Mouse (Mus musculus): Measurements from ENCODE around the gene Hist1h2af. TPM values are rescaled to one million over a fixed set of nuclear protein-coding genes. Genes with fewer than 3 reads are reported as not detected.
"Not testable (repeated sequence)": the region's sequence is repeated elsewhere in the genome, so short reads cannot be mapped to it uniquely, and the experiment has no call there.

Gene Hist1h2af
- 631 and 1,420 TPM in 2 replicates for polyA plus RNA-seq (2012; rRNA removed)

DNA sequence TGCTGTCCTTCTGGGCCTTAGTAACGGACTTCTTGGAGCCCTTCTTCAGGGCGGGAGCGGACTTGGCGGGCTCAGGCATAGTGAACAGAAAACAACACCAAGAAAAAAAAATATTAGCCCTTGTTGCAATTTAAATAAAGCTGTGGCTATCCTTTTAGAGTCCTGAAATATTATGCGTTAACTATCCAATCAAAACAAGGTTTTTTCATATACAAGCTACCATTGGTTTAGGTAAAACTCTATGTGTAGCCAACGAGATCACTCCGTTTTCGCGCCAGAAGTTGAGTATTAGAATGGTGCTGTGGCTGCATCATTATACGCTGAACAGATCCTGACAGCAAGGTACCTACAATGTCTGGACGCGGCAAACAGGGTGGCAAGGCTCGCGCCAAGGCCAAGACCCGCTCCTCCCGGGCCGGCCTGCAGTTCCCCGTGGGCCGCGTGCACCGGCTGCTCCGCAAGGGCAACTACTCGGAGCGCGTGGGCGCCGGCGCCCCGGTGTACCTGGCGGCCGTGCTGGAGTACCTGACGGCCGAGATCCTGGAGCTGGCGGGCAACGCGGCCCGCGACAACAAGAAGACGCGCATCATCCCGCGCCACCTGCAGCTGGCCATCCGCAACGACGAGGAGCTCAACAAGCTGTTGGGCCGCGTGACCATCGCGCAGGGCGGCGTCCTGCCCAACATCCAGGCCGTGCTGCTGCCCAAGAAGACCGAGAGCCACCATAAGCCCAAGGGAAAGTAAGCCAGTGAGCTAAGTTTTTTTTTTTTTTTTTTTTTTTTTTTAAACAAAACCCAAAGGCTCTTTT, at the start of gene Hist1h2af:
Hist1h2af (plus strand) TSS at position 347 of the 808 bp plus-strand sequence.
- peak within 1 kb of the TSS; percentile 85 for H3K27ac ChIP-seq (ENCODE audit: insufficient read depth, low read depth, low read length)
- not testable (repeated sequence) for H3K4me1 ChIP-seq (ENCODE audit: control insufficient read depth, insufficient read depth, insufficient read length, low read length); H3K27me3 ChIP-seq (ENCODE audit: control insufficient read depth, insufficient read depth, low read length); H3K36me3 ChIP-seq (ENCODE audit: control insufficient read depth, insufficient read depth, low read length)
- under 1% methylated on average over 28 of the region's 53 CpGs for WGBS
- peak within 1 kb of the TSS; percentile 53 for H3K4me3 ChIP-seq (ENCODE audit: low read depth, low read length)

DNA sequence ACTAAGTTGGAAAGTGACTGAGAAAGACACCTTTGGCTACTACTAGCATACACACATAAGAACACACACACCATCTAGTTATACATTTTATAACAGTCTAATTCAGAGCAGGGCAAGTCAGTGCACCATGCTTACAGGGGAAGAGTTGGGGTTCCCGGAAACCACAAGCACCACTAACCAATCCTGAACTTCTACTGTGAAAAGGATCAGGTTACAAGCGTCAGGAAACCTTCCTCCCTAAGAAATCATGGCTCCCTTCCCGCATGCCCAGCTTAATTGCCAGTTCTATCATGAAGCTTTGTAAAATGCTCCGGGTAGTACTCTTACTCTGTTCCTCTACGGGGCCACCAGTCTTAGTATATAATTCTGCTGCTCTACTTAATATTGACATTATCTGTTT, 48.4 kb upstream of the Hist1h2af start:
- Histone ChIP-seq H3K36me3 (ENCODE audit: control insufficient read depth, insufficient read depth, low read length) (no peaks in the 10 kb centered on the region), H3K27me3 (ENCODE audit: control insufficient read depth, insufficient read depth, low read length) (no peaks in the 10 kb centered on the region), H3K4me1 (ENCODE audit: control insufficient read depth, insufficient read depth, insufficient read length, low read length) (no peaks in the 10 kb centered on the region), H3K4me3 (ENCODE audit: low read depth, low read length) (no peak overlapping the region), H3K27ac (ENCODE audit: insufficient read depth, low read depth, low read length) (no peak overlapping the region)
- 42% methylated on average over 5 of the region's 5 CpGs for WGBS
- TF ChIP-seq CTCF (IDR thresholded peaks at IDR 0.05; ENCODE audit: extremely low read depth, insufficient read length, insufficient replicate concordance, low read depth, low read length) (no peak), POLR2A (IDR thresholded peaks at IDR 0.05; ENCODE audit: low read depth, low read length) (no peak)

DNA sequence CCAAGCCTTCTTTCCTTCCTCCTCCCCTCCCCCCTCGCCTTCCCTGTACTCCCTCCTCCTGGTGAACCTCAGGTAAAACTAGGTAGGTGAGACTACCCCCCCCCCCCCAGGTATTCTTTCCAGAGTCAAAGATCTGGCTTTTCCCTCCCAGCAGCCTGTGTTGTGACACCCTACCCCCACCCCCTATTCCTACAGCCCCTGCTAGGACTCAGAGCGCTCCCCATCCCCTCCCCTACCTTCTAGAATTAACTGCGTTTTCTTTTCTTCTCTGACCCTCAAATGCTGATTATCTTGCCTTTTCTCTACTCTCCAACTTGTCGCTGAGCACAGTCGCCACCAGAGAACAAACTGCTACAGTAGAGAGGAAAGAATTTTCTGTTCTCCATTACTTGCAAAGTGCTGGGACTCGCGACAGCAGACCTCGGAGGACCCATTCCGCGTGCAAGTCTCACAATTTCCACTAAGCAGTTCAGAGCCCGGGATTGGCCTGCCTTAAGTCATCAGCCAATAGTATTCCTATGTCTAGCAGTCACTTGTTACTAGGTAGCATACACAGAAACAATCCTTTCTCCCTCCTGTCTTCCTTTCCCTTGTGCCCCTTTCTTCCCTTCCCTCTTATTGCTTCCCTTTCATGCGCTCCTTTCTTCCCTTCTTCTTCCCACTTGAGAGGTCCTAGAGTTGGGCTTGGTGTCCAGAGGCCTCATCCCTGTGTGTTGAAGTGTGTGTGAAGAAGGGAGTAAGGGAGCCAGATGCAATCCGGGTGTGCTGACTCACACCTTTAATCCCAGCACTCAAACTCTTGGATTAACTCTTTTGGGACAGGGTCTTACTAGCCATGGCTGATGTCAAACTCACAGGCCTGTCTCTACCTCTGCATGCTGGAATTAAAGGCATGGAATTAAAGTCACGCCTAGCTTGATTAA, 45.0 kb upstream of the Hist1h2af start, which contains the start of gene Btn2a2:
Btn2a2 (minus strand) TSS at position 458 of the 923 bp plus-strand sequence.
- Histone ChIP-seq H3K4me1 (ENCODE audit: control insufficient read depth, insufficient read depth, insufficient read length, low read length) (no peaks in the 10 kb centered on the region), H3K36me3 (ENCODE audit: control insufficient read depth, insufficient read depth, low read length) (no peaks in the 10 kb centered on the region), H3K27me3 (ENCODE audit: control insufficient read depth, insufficient read depth, low read length) (no peaks in the 10 kb centered on the region), H3K27ac (ENCODE audit: insufficient read depth, low read depth, low read length) (no peak within 1 kb of the TSS), H3K4me3 (ENCODE audit: low read depth, low read length) (peak within 1 kb of the TSS; percentile 15; the same call in 1 of the 2 replicates)
- WGBS, result 13% methylated on average over 14 of the region's 14 CpGs
- TF ChIP-seq CTCF (IDR thresholded peaks at IDR 0.05; ENCODE audit: extremely low read depth, insufficient read length, insufficient replicate concordance, low read depth, low read length) (no peak), POLR2A (IDR thresholded peaks at IDR 0.05; ENCODE audit: low read depth, low read length) (no peak)

DNA sequence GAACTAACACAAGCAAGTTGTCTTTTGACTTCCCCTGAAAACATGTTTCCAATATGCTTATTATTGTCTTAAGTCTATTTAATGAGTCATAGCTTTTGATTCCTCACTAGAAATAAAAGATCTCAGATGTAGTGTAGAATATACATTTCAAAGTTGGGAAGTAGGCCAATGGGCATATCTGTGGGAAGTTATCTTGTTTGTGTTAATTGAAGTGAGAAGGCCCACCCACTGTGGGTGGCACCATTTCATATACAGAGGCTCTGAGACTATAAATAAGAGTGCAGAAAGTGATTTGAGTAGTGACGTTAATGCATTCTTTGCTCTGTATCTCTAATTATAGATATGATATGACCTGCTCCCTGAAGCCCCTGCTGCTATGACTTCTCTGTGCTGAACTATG, 42.8 kb upstream of the Hist1h2af start:
- Histone ChIP-seq H3K4me1 (ENCODE audit: control insufficient read depth, insufficient read depth, insufficient read length, low read length) (no peaks in the 10 kb centered on the region), H3K27ac (ENCODE audit: insufficient read depth, low read depth, low read length) (no peak overlapping the region), H3K36me3 (ENCODE audit: control insufficient read depth, insufficient read depth, low read length) (no peaks in the 10 kb centered on the region), H3K4me3 (ENCODE audit: low read depth, low read length) (no peak overlapping the region), H3K27me3 (ENCODE audit: control insufficient read depth, insufficient read depth, low read length) (no peaks in the 10 kb centered on the region)
- whole genome bisulfite sequencing, result 68% methylated on average over 1 of the region's 1 CpGs
- TF ChIP-seq POLR2A (IDR thresholded peaks at IDR 0.05; ENCODE audit: low read depth, low read length) (no peak), CTCF (IDR thresholded peaks at IDR 0.05; ENCODE audit: extremely low read depth, insufficient read length, insufficient replicate concordance, low read depth, low read length) (no peak)

DNA sequence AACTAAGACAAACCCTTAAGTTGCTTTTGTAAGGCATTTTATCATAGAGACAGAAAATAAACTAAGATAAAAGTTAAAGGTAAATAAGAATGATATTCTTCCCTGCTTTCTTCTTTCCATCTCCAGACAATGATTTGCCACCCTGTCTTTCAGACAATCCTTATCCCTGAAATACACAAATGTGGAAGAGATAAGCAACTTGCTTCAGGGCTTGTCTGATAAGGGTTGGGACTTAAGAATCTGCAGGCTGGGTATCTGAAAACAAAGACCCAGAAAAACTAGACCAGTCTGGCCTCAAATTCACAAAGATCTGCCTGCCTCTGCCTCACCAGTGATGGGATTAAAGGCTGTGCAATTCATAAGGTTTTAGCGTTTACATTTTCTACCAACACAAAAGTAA, 42.4 kb upstream of the Hist1h2af start:
- H3K27me3 ChIP-seq (ENCODE audit: control insufficient read depth, insufficient read depth, low read length), result no peaks in the 10 kb centered on the region
- no peak overlapping the region for H3K27ac ChIP-seq (ENCODE audit: insufficient read depth, low read depth, low read length)
- no peak overlapping the region for H3K4me3 ChIP-seq (ENCODE audit: low read depth, low read length)
- no peak for TF ChIP-seq POLR2A (IDR thresholded peaks at IDR 0.05; ENCODE audit: low read depth, low read length)
- TF ChIP-seq CTCF (IDR thresholded peaks at IDR 0.05; ENCODE audit: extremely low read depth, insufficient read length, insufficient replicate concordance, low read depth, low read length), result no peak
- H3K4me1 ChIP-seq (ENCODE audit: control insufficient read depth, insufficient read depth, insufficient read length, low read length), result no peaks in the 10 kb centered on the region
- 26% methylated on average over 1 of the region's 1 CpGs for WGBS
- H3K36me3 ChIP-seq (ENCODE audit: control insufficient read depth, insufficient read depth, low read length), result no peaks in the 10 kb centered on the region

DNA sequence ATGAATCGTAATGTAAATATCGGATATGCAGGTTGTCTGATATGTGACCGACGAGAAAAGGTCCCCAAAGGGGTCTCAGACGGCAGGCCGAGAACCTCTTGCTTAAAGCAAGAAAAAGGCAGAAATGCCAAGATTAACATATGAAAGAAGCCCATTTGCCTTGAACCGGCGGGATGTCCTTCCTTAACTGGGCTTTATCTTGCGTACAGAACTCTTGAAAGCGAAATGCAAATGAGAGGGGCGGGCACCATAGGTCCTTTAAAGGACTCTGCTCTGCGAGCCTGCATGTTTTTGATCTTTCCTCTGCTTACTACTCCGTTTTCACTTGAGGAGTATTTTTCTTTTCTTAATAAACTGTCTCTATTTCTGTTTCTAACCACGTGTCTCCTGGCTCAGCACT, 41.7 kb upstream of the Hist1h2af start:
- Histone ChIP-seq H3K36me3 (ENCODE audit: control insufficient read depth, insufficient read depth, low read length) (no peaks in the 10 kb centered on the region), H3K27me3 (ENCODE audit: control insufficient read depth, insufficient read depth, low read length) (no peaks in the 10 kb centered on the region), H3K27ac (ENCODE audit: insufficient read depth, low read depth, low read length) (no peak overlapping the region), H3K4me1 (ENCODE audit: control insufficient read depth, insufficient read depth, insufficient read length, low read length) (no peaks in the 10 kb centered on the region), H3K4me3 (ENCODE audit: low read depth, low read length) (peak overlapping the region; percentile 15; the same call in 1 of the 2 replicates)
- 26% methylated on average over 14 of the region's 14 CpGs for WGBS
- no peak for TF ChIP-seq CTCF (IDR thresholded peaks at IDR 0.05; ENCODE audit: extremely low read depth, insufficient read length, insufficient replicate concordance, low read depth, low read length)
- no peak for TF ChIP-seq POLR2A (IDR thresholded peaks at IDR 0.05; ENCODE audit: low read depth, low read length)

DNA sequence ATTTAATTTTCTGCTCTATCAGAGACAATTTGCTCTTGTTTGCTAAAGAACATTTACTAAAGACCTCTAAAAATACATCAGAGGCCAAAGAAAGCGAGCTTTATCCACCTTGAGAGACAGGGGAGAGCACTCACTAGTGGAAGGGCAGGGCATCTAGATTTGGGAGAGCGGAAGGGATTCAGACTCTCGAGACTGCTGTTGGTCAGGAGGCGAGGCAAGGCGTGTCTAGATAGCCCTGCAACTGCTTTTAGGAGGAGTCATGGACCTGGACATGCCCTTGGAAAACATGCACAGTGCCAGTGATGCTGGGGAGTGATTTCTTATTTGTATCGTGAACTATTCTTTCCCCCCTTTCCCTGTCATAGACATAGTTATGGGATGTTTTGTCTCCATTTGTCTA, 38.2 kb upstream of the Hist1h2af start:
- Histone ChIP-seq H3K4me1 (ENCODE audit: control insufficient read depth, insufficient read depth, insufficient read length, low read length) (peaks cover 3% of the 10 kb centered on the region; the same call in 1 of the 2 replicates), H3K27ac (ENCODE audit: insufficient read depth, low read depth, low read length) (no peak overlapping the region), H3K36me3 (ENCODE audit: control insufficient read depth, insufficient read depth, low read length) (no peaks in the 10 kb centered on the region), H3K4me3 (ENCODE audit: low read depth, low read length) (no peak overlapping the region), H3K27me3 (ENCODE audit: control insufficient read depth, insufficient read depth, low read length) (no peaks in the 10 kb centered on the region)
- WGBS, result 69% methylated on average over 6 of the region's 6 CpGs
- no peak for TF ChIP-seq CTCF (IDR thresholded peaks at IDR 0.05; ENCODE audit: extremely low read depth, insufficient read length, insufficient replicate concordance, low read depth, low read length)
